Mouse (Mus musculus): ENCODE results near the gene Retn. TPM values are rescaled to one million over a fixed set of nuclear protein-coding genes. Genes with fewer than 3 reads are reported as not detected.

Gene Retn
- polyA plus RNA-seq, 1 experiment from 2014 or later, result not detected

- H3K9ac ChIP-seq, result no peak overlapping the region
- no peak overlapping the region for H3K4me2 ChIP-seq (replicated peaks)
- H3K27me3 ChIP-seq (replicated peaks), result no peaks in the 10 kb centered on the region
- no peaks in the 10 kb centered on the region for H3K36me3 ChIP-seq
- ATAC-seq (ENCODE audit: low FRiP score, low read depth), result no peak
- WGBS, result 78% methylated on average over 6 of the region's 6 CpGs
- no peaks in the 10 kb centered on the region for H3K9me3 ChIP-seq
- no peak overlapping the region for H3K27ac ChIP-seq
- no peak overlapping the region for H3K4me3 ChIP-seq
- H3K4me1 ChIP-seq, result no peaks in the 10 kb centered on the region
Observed at GRCm38 (mm10) chr8:3687537-3687936, 32.0 kb downstream of the Retn start.

- Histone ChIP-seq H3K4me1 (no peaks in the 10 kb centered on the region), H3K4me3 (no peak overlapping the region), H3K36me3 (no peaks in the 10 kb centered on the region), H3K27ac (no peak overlapping the region), H3K4me2 (replicated peaks) (no peak overlapping the region), H3K9ac (no peak overlapping the region), H3K9me3 (0 out of 2 replicates have a peak, but pooled peaks cover 3% of the 10 kb centered on the region), H3K27me3 (replicated peaks) (no peaks in the 10 kb centered on the region)
- WGBS, result 81% methylated on average over 3 of the region's 3 CpGs
- ATAC-seq (ENCODE audit: low FRiP score, low read depth), result no peak
Observed at GRCm38 (mm10) chr8:3690774-3691173, 35.2 kb downstream of the Retn start.

- Histone ChIP-seq H3K9me3 (0 out of 2 replicates have a peak, but pooled peaks cover 3% of the 10 kb centered on the region), H3K4me1 (no peaks in the 10 kb centered on the region), H3K27ac (no peak within 1 kb of the TSS), H3K4me3 (no peak within 1 kb of the TSS), H3K4me2 (replicated peaks) (no peak within 1 kb of the TSS), H3K27me3 (replicated peaks) (no peaks in the 10 kb centered on the region), H3K36me3 (no peaks in the 10 kb centered on the region), H3K9ac (no peak within 1 kb of the TSS)
- no peak for ATAC-seq (ENCODE audit: low FRiP score, low read depth)
- 80% methylated on average over 3 of the region's 3 CpGs for WGBS
Observed at GRCm38 (mm10) chr8:3694121-3694520, 38.6 kb downstream of the Retn start, which contains the start of gene Fcer2a. Gene Fcer2a, minus strand, starts transcription at chr8:3694175.

GRCm38 (mm10) chr8:3701491-3701890 is 45.9 kb downstream of the Retn start:
- no peak overlapping the region for H3K9ac ChIP-seq
- H3K4me2 ChIP-seq (replicated peaks), result no peak overlapping the region
- WGBS, result 91% methylated on average over 1 of the region's 1 CpGs
- ATAC-seq (ENCODE audit: low FRiP score, low read depth), result no peak
- H3K9me3 ChIP-seq, result no peaks in the 10 kb centered on the region
- H3K27ac ChIP-seq, result no peak overlapping the region
- H3K27me3 ChIP-seq (replicated peaks), result no peaks in the 10 kb centered on the region
- H3K36me3 ChIP-seq, result no peaks in the 10 kb centered on the region
- H3K4me3 ChIP-seq, result no peak overlapping the region
- H3K4me1 ChIP-seq, result no peaks in the 10 kb centered on the region

- H3K9ac ChIP-seq, result no peak overlapping the region
- no peak overlapping the region for H3K4me3 ChIP-seq
- 76% methylated on average over 4 of the region's 4 CpGs for WGBS
- no peaks in the 10 kb centered on the region for H3K27me3 ChIP-seq (replicated peaks)
- no peaks in the 10 kb centered on the region for H3K4me1 ChIP-seq
- H3K36me3 ChIP-seq, result no peaks in the 10 kb centered on the region
- no peaks in the 10 kb centered on the region for H3K9me3 ChIP-seq
- ATAC-seq (ENCODE audit: low FRiP score, low read depth), result no peak
- H3K4me2 ChIP-seq (replicated peaks), result no peak overlapping the region
- no peak overlapping the region for H3K27ac ChIP-seq
Observed at GRCm38 (mm10) chr8:3705711-3706110, 50.1 kb downstream of the Retn start.

- Histone ChIP-seq H3K4me1 (no peaks in the 10 kb centered on the region), H3K4me2 (replicated peaks) (no peak overlapping the region), H3K27ac (no peak overlapping the region), H3K4me3 (no peak overlapping the region), H3K27me3 (replicated peaks) (no peaks in the 10 kb centered on the region), H3K9me3 (no peaks in the 10 kb centered on the region), H3K36me3 (no peaks in the 10 kb centered on the region), H3K9ac (no peak overlapping the region)
- WGBS, result 76% methylated on average over 7 of the region's 7 CpGs
- no peak for ATAC-seq (ENCODE audit: low FRiP score, low read depth)
Observed at GRCm38 (mm10) chr8:3707611-3708010, 52.0 kb downstream of the Retn start.

Other genes starting within 250 kb of the Retn start
- 3.4 and 4.2 TPM in 2 replicates for gene Pex11g, start 188.1 kb upstream of the Retn start, polyA plus RNA-seq (2016; fragmentation: Nextera tagmentation; extraction: Ambion mirVana)
- gene Tex45, start 184.9 kb upstream of the Retn start, polyA plus RNA-seq (2016; fragmentation: Nextera tagmentation; extraction: Ambion mirVana), result 0.22 TPM in 1 of 2 replicates, not detected in the other
- gene Zfp358, start 162.6 kb upstream of the Retn start, polyA plus RNA-seq (2016; fragmentation: Nextera tagmentation; extraction: Ambion mirVana), result 81.8 and 87.0 TPM in 2 replicates
- 74.4 and 78.9 TPM in 2 replicates for gene Mcoln1, start 155.3 kb upstream of the Retn start, polyA plus RNA-seq (2016; fragmentation: Nextera tagmentation; extraction: Ambion mirVana)
- gene Pnpla6, start 140.4 kb upstream of the Retn start, polyA plus RNA-seq (2016; fragmentation: Nextera tagmentation; extraction: Ambion mirVana), result 31.2 and 33.9 TPM in 2 replicates
- 1.3 and 1.8 TPM in 2 replicates for gene C330021F23Rik, start 87.8 kb upstream of the Retn start, polyA plus RNA-seq (2016; fragmentation: Nextera tagmentation; extraction: Ambion mirVana)
- 22.0 and 28.0 TPM in 2 replicates for gene Camsap3, start 68.5 kb upstream of the Retn start, polyA plus RNA-seq (2016; fragmentation: Nextera tagmentation; extraction: Ambion mirVana)
- gene Xab2, start 34.5 kb upstream of the Retn start, polyA plus RNA-seq (2016; fragmentation: Nextera tagmentation; extraction: Ambion mirVana), result 62.3 and 67.2 TPM in 2 replicates
- gene Pet100, start 34.2 kb upstream of the Retn start, polyA plus RNA-seq (2016; fragmentation: Nextera tagmentation; extraction: Ambion mirVana), result 129 and 134 TPM in 2 replicates
- gene Pcp2, start 30.2 kb upstream of the Retn start, polyA plus RNA-seq (2016; fragmentation: Nextera tagmentation; extraction: Ambion mirVana), result 0.37 and 0.40 TPM in 2 replicates
- gene Stxbp2, start 24.8 kb upstream of the Retn start, polyA plus RNA-seq (2016; fragmentation: Nextera tagmentation; extraction: Ambion mirVana), result 24.5 and 26.5 TPM in 2 replicates
- 0.13 TPM in 1 of 2 replicates, not detected in the other for gene Mcemp1, start 10.0 kb downstream of the Retn start, polyA plus RNA-seq (2016; fragmentation: Nextera tagmentation; extraction: Ambion mirVana)
- 7.1 and 8.0 TPM in 2 replicates for gene Fcor, start 16.6 kb downstream of the Retn start, polyA plus RNA-seq (2016; fragmentation: Nextera tagmentation; extraction: Ambion mirVana)
- 44.5 and 45.6 TPM in 2 replicates for gene Trappc5, start 20.5 kb downstream of the Retn start, polyA plus RNA-seq (2016; fragmentation: Nextera tagmentation; extraction: Ambion mirVana)
- 0.30 and 0.41 TPM in 2 replicates for gene Fcer2a, start 38.4 kb downstream of the Retn start, polyA plus RNA-seq (2016; fragmentation: Nextera tagmentation; extraction: Ambion mirVana)
- gene Clec4g, start 64.9 kb downstream of the Retn start, polyA plus RNA-seq (2016; fragmentation: Nextera tagmentation; extraction: Ambion mirVana), result not detected in 2 replicates
- gene Cd209a, start 93.2 kb downstream of the Retn start, polyA plus RNA-seq (2016; fragmentation: Nextera tagmentation; extraction: Ambion mirVana), result not detected in 2 replicates
- gene Cd209e, start 198.5 kb downstream of the Retn start, polyA plus RNA-seq (2016; fragmentation: Nextera tagmentation; extraction: Ambion mirVana), result not detected in 2 replicates
- not detected in 2 replicates for gene Cd209d, start 222.8 kb downstream of the Retn start, polyA plus RNA-seq (2016; fragmentation: Nextera tagmentation; extraction: Ambion mirVana)

Data from neural tube, embryonic 12.5 days (tissue).